Mouse (Mus musculus): ENCODE data around the gene Gm27027. TPM values are rescaled to one million over a fixed set of nuclear protein-coding genes. Genes with fewer than 3 reads are reported as not detected.

Gene Gm27027
- polyA plus RNA-seq, 1 experiment from 2014 or later, result not detected

DNA sequence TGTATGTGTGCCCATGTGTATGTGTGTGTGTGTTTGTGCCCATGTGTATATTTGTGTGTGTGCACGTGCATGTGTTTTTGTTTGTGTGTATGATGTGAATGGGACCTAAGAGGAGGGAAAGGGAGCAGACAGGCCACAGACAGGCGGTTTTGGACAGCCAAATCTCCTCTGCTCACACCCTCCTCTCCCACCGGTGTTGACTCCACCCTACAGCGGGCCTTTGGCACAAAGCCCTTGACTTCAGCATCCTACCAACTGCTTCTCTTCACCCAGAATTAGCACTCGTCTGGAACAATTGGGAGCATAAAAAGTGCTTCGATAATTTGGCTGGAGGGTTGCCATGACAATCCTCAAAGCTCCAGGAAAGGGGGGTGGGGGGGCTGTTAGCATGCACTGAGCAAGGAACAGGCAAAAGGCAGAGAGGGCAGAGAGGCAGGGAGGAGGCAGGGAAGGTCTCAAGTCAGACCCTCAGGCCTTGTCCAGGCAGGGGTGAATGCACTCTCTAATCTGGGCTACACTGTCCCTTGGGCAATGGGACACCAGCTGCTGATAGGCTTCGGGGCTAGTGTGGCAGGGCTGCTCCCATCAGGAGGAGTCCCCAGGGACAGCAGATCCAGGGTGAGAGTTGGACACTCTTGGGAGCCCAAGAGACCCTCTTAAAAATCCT, 31.5 kb downstream of the Gm27027 start:
- Histone ChIP-seq H3K4me1 (peaks cover 9% of the 10 kb centered on the region), H3K36me3 (no peaks in the 10 kb centered on the region), H3K27me3 (ENCODE audit: low read depth, poor library complexity, severe bottlenecking) (0 out of 2 replicates have a peak, but pooled peaks cover under 1% of the 10 kb centered on the region), H3K4me3 (no peak overlapping the region), H3K9me3 (replicated peaks) (no peaks in the 10 kb centered on the region), H3K27ac (replicated peaks) (no peak overlapping the region)
- WGBS, result 65% methylated on average over 7 of the region's 7 CpGs
- no peak for DNase-seq (ENCODE audit: low spot score)

DNA sequence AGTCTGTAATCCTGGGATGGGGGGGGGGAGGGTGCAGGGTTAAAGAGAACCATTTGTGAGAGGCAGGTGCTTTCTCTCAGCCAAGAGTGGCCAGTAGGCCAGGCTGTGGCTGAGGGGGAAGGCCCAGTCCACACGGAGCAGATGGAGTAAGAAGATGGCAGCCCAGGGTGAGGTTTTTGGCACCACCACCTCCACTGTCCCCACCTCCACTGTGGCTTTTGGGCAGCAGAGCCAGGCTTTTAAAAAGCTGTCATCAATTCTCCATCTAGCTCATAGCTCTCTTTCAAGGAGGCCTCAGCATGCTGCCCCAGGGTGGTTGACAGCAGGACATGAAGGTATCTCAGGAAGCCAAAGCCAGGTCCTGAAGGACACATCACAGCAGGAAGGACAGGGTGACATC, 32.4 kb downstream of the Gm27027 start:
- Histone ChIP-seq H3K4me3 (no peak overlapping the region), H3K27ac (replicated peaks) (no peak overlapping the region), H3K36me3 (no peaks in the 10 kb centered on the region), H3K27me3 (ENCODE audit: low read depth, poor library complexity, severe bottlenecking) (peaks cover 9% of the 10 kb centered on the region), H3K4me1 (peaks cover 9% of the 10 kb centered on the region), H3K9me3 (replicated peaks) (no peaks in the 10 kb centered on the region)
- 94% methylated on average over 1 of the region's 1 CpGs for WGBS
- DNase-seq (ENCODE audit: low spot score), result no peak

DNA sequence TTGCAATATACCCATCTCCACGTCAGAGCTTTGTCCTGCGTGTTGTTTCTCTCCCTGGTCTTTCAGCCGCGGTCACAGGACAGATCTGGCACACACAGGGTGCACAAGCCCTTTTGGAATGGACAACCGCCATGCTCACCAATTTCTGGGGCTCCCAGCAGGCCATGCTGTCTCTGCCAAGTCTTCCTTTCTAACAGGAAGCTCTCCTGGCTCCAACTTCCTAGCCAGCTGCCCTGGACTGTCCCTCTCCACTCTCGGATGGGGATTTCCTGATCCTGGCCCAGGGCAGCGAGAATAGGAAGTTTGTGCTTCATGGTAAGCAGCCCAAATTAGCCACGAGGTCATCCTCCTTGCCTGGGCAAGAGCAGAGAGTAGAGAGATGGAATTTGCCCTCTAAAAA, 34.4 kb downstream of the Gm27027 start:
- no peak overlapping the region for H3K27ac ChIP-seq (replicated peaks)
- DNase-seq (ENCODE audit: low spot score), result no peak
- WGBS, result 78% methylated on average over 8 of the region's 8 CpGs
- H3K36me3 ChIP-seq, result no peaks in the 10 kb centered on the region
- no peak overlapping the region for H3K4me3 ChIP-seq
- peaks cover 30% of the 10 kb centered on the region for H3K27me3 ChIP-seq (ENCODE audit: low read depth, poor library complexity, severe bottlenecking)
- H3K4me1 ChIP-seq, result peaks cover 18% of the 10 kb centered on the region
- H3K9me3 ChIP-seq (replicated peaks), result no peaks in the 10 kb centered on the region

DNA sequence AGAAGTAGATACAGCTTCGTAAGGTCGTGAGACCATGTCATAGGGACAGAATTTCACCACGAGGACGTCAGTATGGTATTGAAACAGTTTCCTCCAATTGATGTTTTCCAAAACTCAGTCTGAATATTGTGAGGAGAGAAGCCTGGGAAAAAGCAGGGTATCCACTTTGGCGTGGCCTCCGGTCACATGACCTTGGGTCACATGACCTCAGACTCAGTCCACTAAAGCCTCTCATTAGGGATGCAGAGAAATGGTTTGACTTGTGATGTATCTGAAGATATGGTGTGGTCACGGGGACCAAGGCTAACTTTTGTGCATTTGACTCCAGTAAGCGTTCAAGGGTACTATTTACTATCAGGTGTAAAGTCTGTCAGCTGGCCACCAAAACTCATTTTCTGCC, 36.8 kb downstream of the Gm27027 start:
- H3K4me3 ChIP-seq, result no peak overlapping the region
- peaks cover 33% of the 10 kb centered on the region for H3K4me1 ChIP-seq
- peaks cover 54% of the 10 kb centered on the region for H3K27me3 ChIP-seq (ENCODE audit: low read depth, poor library complexity, severe bottlenecking)
- WGBS, result 80% methylated on average over 8 of the region's 8 CpGs
- H3K9me3 ChIP-seq (replicated peaks), result no peaks in the 10 kb centered on the region
- no peak overlapping the region for H3K27ac ChIP-seq (replicated peaks)
- DNase-seq (ENCODE audit: low spot score), result no peak
- no peaks in the 10 kb centered on the region for H3K36me3 ChIP-seq

DNA sequence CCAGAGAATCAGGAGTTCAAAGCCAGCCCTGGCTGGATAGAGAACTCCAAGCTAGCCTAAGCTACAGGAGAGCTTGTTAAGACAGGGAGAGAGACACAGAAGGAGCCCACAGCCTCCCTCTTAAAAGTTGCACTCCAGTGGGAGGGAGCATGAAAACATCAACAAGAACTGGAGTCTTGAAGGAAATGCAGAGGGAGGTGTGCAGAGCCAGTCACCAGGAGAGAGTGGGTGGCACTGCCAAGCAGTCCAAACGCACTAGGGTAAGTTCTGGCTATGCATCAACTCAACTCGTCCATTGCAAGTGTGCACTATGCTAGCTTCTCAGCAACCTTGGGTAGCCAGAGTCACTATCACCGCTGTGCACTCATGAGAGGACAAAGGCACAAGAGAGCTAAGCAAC, 37.9 kb downstream of the Gm27027 start:
- 65% methylated on average over 3 of the region's 3 CpGs for WGBS
- peaks cover 31% of the 10 kb centered on the region for H3K4me1 ChIP-seq
- no peaks in the 10 kb centered on the region for H3K9me3 ChIP-seq (replicated peaks)
- H3K27me3 ChIP-seq (ENCODE audit: low read depth, poor library complexity, severe bottlenecking), result peaks cover 65% of the 10 kb centered on the region
- H3K27ac ChIP-seq (replicated peaks), result no peak overlapping the region
- no peaks in the 10 kb centered on the region for H3K36me3 ChIP-seq
- no peak for DNase-seq (ENCODE audit: low spot score)
- H3K4me3 ChIP-seq, result no peak overlapping the region

DNA sequence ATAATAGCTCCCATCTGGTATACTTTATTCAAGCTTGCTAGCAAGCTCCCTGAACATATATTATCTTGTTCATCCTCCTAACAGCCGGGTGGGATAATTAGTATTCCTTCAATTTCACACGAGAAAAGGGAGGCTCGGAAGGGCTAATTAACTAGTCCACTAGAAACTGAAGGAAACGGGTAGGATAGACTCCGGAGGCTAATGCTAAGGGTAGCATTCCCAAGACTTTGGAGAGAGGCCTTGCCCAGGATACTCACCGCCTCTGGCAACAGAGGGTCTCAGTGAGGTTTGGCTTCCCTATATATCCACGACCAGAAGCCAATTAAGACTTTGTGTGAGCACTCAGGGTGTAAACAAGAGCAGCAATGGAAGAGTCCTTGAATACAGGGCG, 38.4 kb downstream of the Gm27027 start:
- no peak overlapping the region for H3K4me3 ChIP-seq

DNA sequence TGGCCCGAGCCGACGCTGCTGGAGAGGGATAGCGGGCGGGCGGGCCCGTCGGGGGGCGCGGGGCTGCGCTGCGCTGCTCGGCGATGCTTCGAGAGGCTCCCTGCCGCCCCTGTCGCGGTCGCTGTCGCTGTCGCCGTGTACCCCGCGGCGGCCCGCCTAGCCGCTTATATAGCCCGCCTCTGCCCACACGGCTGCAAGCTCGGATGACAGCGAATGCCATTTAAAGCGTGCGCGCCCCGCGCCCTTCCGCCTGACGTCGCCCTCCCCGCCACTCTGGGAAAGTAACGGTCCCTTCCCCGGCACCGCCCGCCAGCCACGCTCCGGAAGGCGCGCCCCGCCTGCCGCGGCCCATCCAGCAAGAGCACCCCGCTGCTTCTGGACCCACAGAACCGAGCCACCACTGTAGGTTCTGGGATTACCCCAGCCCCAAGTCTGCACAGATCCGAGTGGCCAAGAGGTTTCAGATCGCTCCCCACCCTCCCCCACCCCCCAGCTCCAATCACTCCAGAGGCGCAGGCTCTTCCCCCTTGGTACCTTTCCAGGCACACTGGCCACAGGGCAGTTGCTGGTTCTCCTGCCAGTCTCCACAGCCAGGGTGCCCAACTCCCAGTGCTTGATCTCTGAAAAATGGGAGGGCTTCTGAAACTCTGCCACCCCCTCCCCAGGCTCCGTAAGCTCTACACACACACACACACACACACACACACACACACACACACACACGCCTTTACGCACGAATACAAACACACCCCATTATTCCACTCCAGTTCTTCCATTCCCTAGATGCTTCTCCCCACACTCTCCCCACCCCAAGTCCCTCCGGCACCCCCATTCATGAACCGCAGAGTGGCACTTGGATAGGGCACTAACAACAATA, 39.0 kb downstream of the Gm27027 start, which contains the start of gene Gm13889:
Gm13889 (minus strand) TSS at position 294 of the 877 bp plus-strand sequence.
- no peaks in the 10 kb centered on the region for H3K36me3 ChIP-seq
- peak within 1 kb of the TSS; percentile 79 for H3K27ac ChIP-seq (replicated peaks)
- peaks cover 75% of the 10 kb centered on the region for H3K27me3 ChIP-seq (ENCODE audit: low read depth, poor library complexity, severe bottlenecking)
- peak; percentile 63 for DNase-seq (ENCODE audit: low spot score)
- WGBS, result 6% methylated on average over 60 of the region's 62 CpGs
- peak within 1 kb of the TSS; percentile 63 for H3K4me3 ChIP-seq
- H3K4me1 ChIP-seq, result peaks cover 31% of the 10 kb centered on the region
- H3K9me3 ChIP-seq (replicated peaks), result no peaks in the 10 kb centered on the region

More for the DNA sequence above, 38.4 kb downstream of the Gm27027 start:
- DNase-seq (ENCODE audit: low spot score), result no peak
- H3K9me3 ChIP-seq (replicated peaks), result no peaks in the 10 kb centered on the region
- peaks cover 31% of the 10 kb centered on the region for H3K4me1 ChIP-seq
- H3K36me3 ChIP-seq, result no peaks in the 10 kb centered on the region
- no peak overlapping the region for H3K27ac ChIP-seq (replicated peaks)
- H3K27me3 ChIP-seq (ENCODE audit: low read depth, poor library complexity, severe bottlenecking), result peaks cover 69% of the 10 kb centered on the region
- 48% methylated on average over 8 of the region's 8 CpGs for WGBS

DNA sequence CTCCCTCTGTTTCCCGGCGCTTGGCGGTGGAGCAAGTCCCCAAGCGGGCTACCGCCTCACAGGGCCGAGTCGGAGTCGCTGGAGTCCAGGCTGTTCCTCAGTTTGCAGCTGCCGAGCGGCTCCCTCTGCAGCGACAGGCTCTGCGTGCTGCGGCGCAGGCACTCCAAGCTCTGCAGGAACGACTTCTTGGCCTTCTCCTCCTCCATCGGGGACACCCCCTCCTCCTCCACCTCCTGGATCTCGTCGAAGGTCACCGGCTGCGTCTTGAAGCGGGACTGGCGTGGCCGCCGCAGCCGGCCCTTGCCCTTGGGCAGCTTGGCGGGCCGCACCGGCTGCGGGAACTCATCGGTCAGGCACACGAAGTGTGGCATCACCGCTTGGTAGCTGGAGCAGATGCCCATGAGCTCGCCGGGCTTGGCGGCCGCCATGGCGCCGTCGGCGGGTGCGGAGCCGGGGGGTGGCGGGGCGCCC, 39.8 kb downstream of the Gm27027 start:
- peak overlapping the region; percentile 79 for H3K27ac ChIP-seq (replicated peaks)
- peaks cover 75% of the 10 kb centered on the region for H3K27me3 ChIP-seq (ENCODE audit: low read depth, poor library complexity, severe bottlenecking)
- peaks cover 31% of the 10 kb centered on the region for H3K4me1 ChIP-seq
- no peaks in the 10 kb centered on the region for H3K36me3 ChIP-seq
- H3K4me3 ChIP-seq, result peak overlapping the region; percentile 63
- H3K9me3 ChIP-seq (replicated peaks), result no peaks in the 10 kb centered on the region
- peak; percentile 79 for DNase-seq (ENCODE audit: low spot score)
- under 1% methylated on average over 44 of the region's 44 CpGs for WGBS

DNA sequence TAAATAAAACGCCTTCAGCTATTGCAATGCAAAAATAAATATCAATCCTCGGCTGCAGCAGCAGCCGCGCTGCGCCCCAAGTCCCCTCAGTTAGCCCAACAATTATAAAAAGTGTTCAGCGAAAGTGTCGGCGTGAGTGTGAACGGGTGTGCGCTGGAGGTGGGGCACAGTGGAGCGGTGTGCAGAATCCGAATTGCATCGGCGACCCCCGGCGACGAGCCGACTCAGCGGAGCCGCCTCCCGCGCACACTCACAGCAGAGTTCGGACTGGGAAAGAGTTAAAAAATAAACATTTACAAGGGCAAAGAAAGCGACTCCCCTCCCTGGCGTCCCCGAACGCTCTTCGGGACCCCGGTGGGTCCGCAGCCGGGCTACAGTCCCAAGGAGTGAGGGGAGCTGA, 40.3 kb downstream of the Gm27027 start:
- no peak for DNase-seq (ENCODE audit: low spot score)
- WGBS, result under 1% methylated on average over 31 of the region's 31 CpGs
- H3K27me3 ChIP-seq (ENCODE audit: low read depth, poor library complexity, severe bottlenecking), result peaks cover 75% of the 10 kb centered on the region

DNA sequence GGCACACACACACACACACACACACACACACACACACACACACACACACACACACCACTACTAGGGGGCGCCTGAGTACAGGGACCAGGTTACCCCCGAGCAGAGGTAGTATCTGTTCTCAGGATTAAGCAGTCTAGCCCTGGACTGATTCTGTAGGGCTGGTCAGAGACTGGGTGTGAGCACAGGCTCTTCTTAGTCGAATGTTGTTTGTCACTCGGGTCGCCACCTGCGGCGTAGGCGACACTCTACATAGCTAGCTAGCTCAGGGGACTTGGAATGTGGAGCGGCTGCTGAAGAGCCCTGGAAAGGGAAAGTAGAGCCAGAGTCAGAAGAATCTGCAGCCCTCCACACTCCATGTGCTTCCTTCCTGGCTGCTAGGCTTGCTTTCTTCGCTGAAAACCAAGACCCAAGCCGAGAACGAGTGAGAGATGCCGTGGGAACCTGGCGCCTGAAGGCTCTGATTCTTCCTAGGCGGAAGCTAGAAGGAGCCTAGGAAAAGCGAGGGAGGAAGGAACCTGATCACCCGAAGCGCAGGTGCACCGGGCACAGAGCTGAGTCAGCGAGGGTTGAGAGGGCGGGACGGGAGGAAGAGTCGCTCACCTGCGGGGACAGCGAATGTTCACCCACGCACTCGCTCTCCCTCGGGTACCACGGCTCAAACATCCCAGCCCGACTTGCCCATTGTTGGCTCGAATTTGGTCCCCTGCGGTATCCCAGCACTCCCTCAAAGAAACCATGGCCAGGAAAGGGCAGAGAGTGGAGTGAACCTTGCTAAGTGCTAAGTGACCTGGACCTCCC, 41.2 kb downstream of the Gm27027 start:
- peak overlapping the region; percentile 63 for H3K4me3 ChIP-seq
- H3K36me3 ChIP-seq, result no peaks in the 10 kb centered on the region
- no peak overlapping the region for H3K27ac ChIP-seq (replicated peaks)
- H3K9me3 ChIP-seq (replicated peaks), result no peaks in the 10 kb centered on the region
- peaks cover 31% of the 10 kb centered on the region for H3K4me1 ChIP-seq
- peaks cover 75% of the 10 kb centered on the region for H3K27me3 ChIP-seq (ENCODE audit: low read depth, poor library complexity, severe bottlenecking)
- DNase-seq (ENCODE audit: low spot score), result peak; percentile 51
- 2% methylated on average over 32 of the region's 32 CpGs for WGBS

More for the DNA sequence above, 40.3 kb downstream of the Gm27027 start:
- Histone ChIP-seq H3K27ac (replicated peaks) (peak overlapping the region; percentile 79), H3K9me3 (replicated peaks) (no peaks in the 10 kb centered on the region), H3K4me1 (peaks cover 31% of the 10 kb centered on the region), H3K4me3 (peak overlapping the region; percentile 63), H3K36me3 (no peaks in the 10 kb centered on the region)

DNA sequence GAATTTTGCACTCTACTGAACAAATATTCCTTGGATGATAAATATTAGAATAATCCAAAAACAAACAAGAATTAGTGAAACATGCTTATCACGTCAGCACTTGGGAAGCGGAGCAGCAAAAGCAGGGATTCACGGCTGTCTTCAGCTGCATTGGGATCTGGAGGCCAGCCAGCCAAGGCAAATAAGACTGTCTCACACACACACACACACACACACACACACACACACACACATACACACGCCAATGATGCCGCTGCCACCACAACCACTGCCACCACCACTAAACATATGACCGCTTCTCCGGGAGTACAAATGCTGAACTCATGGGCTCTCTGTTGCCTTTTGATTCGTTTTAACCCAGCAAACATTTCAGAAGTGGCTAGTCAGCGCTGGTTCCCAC, 42.4 kb downstream of the Gm27027 start:
- H3K27me3 ChIP-seq (ENCODE audit: low read depth, poor library complexity, severe bottlenecking), result peaks cover 65% of the 10 kb centered on the region
- H3K4me1 ChIP-seq, result peaks cover 31% of the 10 kb centered on the region
- DNase-seq (ENCODE audit: low spot score), result no peak
- H3K27ac ChIP-seq (replicated peaks), result no peak overlapping the region
- H3K9me3 ChIP-seq (replicated peaks), result no peaks in the 10 kb centered on the region
- H3K36me3 ChIP-seq, result no peaks in the 10 kb centered on the region
- no peak overlapping the region for H3K4me3 ChIP-seq
- WGBS, result 89% methylated on average over 9 of the region's 9 CpGs

DNA sequence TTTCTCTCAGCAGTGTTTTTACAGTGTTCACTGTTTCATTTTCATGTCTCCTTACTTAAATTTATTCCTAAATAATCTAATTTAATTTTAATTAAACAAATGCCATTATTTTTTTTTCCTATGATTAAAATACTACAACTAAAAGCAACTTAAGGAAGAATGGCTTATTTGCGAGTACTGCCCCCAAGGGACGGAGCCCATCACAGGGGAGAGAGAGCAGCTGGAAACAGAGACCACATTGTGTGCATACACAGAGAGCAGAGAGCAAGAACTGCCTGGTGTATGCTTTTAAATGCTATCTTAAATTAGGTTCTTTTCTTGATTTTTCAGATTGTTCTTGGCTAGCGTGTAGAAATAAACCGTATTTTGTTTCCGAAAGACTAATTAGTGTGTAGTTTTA, 49.2 kb downstream of the Gm27027 start:
- H3K27me3 ChIP-seq (ENCODE audit: low read depth, poor library complexity, severe bottlenecking), result no peaks in the 10 kb centered on the region
- WGBS, result 72% methylated on average over 5 of the region's 5 CpGs
- DNase-seq (ENCODE audit: low spot score), result no peak
- no peaks in the 10 kb centered on the region; the same call in 1 of the 2 replicates for H3K9me3 ChIP-seq (replicated peaks)
- H3K4me3 ChIP-seq, result no peak overlapping the region
- no peak overlapping the region for H3K27ac ChIP-seq (replicated peaks)
- no peaks in the 10 kb centered on the region for H3K36me3 ChIP-seq
- no peaks in the 10 kb centered on the region for H3K4me1 ChIP-seq

Measured in midbrain, embryonic 10.5 days (tissue).